Mouse (Mus musculus) right cerebral cortex, adult 2 months (tissue): ENCODE results near the gene Gm17268.

Source experiments
- DNase-seq, 2 experiments: peaks; one replicate each; pipeline ENCODE4 v3.0.0; 2021 to 2022; ENCODE audit warnings: low spot score in 2 of 2

Gene Gm17268

GRCm38 (mm10) chr11:82038535-82038934, at the start of gene Gm17268:
Gm17268 (minus strand) TSS chr11:82038562.
- DNase-seq, result no peak

GRCm38 (mm10) chr11:82084360-82084759, 46.0 kb upstream of the Gm17268 start:
- no peak for DNase-seq

- no peak for DNase-seq
Observed at GRCm38 (mm10) chr11:82080865-82081264, 42.5 kb upstream of the Gm17268 start.

GRCm38 (mm10) chr11:82078136-82078730, 39.9 kb upstream of the Gm17268 start:
- DNase-seq, result no peak

GRCm38 (mm10) chr11:82077031-82077430, 38.7 kb upstream of the Gm17268 start:
- DNase-seq, result no peak

- no peak for DNase-seq
Observed at GRCm38 (mm10) chr11:82073686-82074085, 35.3 kb upstream of the Gm17268 start.

- no peak for DNase-seq
Observed at GRCm38 (mm10) chr11:82072984-82073383, 34.6 kb upstream of the Gm17268 start.

- no peak for DNase-seq
Observed at GRCm38 (mm10) chr11:82072374-82072773, 34.0 kb upstream of the Gm17268 start.

- no peak for DNase-seq
Observed at GRCm38 (mm10) chr11:82071076-82071475, 32.7 kb upstream of the Gm17268 start.

- peak in 1 of 2 experiments; percentile 8 for DNase-seq
Observed at GRCm38 (mm10) chr11:82066953-82067571, 28.7 kb upstream of the Gm17268 start.

- DNase-seq, result no peak
Observed at GRCm38 (mm10) chr11:82063454-82063853, 25.1 kb upstream of the Gm17268 start.

GRCm38 (mm10) chr11:82062226-82062625, 23.9 kb upstream of the Gm17268 start:
- no peak for DNase-seq

- DNase-seq, result peak; percentile 28 to 42
Observed at GRCm38 (mm10) chr11:82057646-82058045, 19.3 kb upstream of the Gm17268 start, which contains the start of gene Ccl11. Ccl11 (plus strand) TSS chr11:82057823.

- DNase-seq, result no peak
Observed at GRCm38 (mm10) chr11:82053849-82054248, 15.5 kb upstream of the Gm17268 start.

GRCm38 (mm10) chr11:82047746-82048415, 9.5 kb upstream of the Gm17268 start:
- peak; percentile 23 to 29 for DNase-seq

- DNase-seq, result peak in 1 of 2 experiments; percentile 8
Observed at GRCm38 (mm10) chr11:82045471-82045870, 7.1 kb upstream of the Gm17268 start, which contains the start of gene Ccl7. Ccl7 (plus strand) TSS chr11:82045712.

- peak in 1 of 2 experiments; percentile 9 for DNase-seq
Observed at GRCm38 (mm10) chr11:82041671-82042080, 3.3 kb upstream of the Gm17268 start.

GRCm38 (mm10) chr11:82039132-82039660, 834 bp upstream of the Gm17268 start:
- no peak for DNase-seq

- DNase-seq, result no peak
Observed at GRCm38 (mm10) chr11:82035857-82036256, 2.5 kb downstream of the Gm17268 start.

- peak; percentile 27 to 48 for DNase-seq
Observed at GRCm38 (mm10) chr11:82035356-82035755, 3.0 kb downstream of the Gm17268 start, which contains the start of gene Ccl2. Ccl2 (plus strand) TSS chr11:82035571.

- DNase-seq, result no peak
Observed at GRCm38 (mm10) chr11:82034446-82034845, 3.9 kb downstream of the Gm17268 start.

GRCm38 (mm10) chr11:82032678-82033344, 5.6 kb downstream of the Gm17268 start:
- no peak for DNase-seq
